ENCODE assay signal across 9 mouse cellular contexts in genomic region chr2:131171401-131172104, GRCm38 (mm10). TPM values are rescaled to one million over a fixed set of nuclear protein-coding genes. Genes with fewer than 3 reads are reported as not detected.
DNase-seq lines count a peak whose midpoint lies in the region; ATAC-seq and TF ChIP-seq lines count a peak whose summit lies in the region.
"Had no signal": no experiment of that assay in that cellular context is flagged by ENCODE, and none has a peak within 500 bp of the region (broad histone marks: within the 10 kb centered on the region; RNA-seq: fewer than 3 reads in every experiment).

No protein-coding gene starts in this region.

- peaks cover 6% of the 10 kb centered on the region for H3K9me3 ChIP-seq in megakaryocyte, embryonic 14.5 days
- H3K9me3 ChIP-seq in hindbrain, postnatal 0 days (ENCODE audit: low read length): no peaks in the 10 kb centered on the region

- peaks cover 10% of the 10 kb centered on the region for H3K36me3 ChIP-seq in megakaryocyte, embryonic 14.5 days (replicated peaks; ENCODE audit: low read length)
- no peaks in the 10 kb centered on the region for H3K36me3 ChIP-seq in hindbrain, postnatal 0 days (ENCODE audit: insufficient read depth, low read length)
- no peaks in the 10 kb centered on the region for H3K36me3 ChIP-seq in small intestine, adult 2 months (ENCODE audit: control insufficient read depth, insufficient read depth, low read length)

- TF ChIP-seq CTCF in gastrocnemius, adult 2 months (IDR thresholded peaks at IDR 0.05): peak; percentile 44
- TF ChIP-seq CTCF in hindbrain, postnatal 0 days (IDR thresholded peaks at IDR 0.05; ENCODE audit: low read depth): no peak
- no peak for TF ChIP-seq CTCF in small intestine, adult 2 months (IDR thresholded peaks at IDR 0.05; ENCODE audit: extremely low read depth, insufficient read length, insufficient replicate concordance, low read depth, low read length)

- intact Hi-C loops in gastrocnemius, adult 2 months (cut with DNase I): no loop called here

- 19% methylated on average over 43 of the region's 43 CpGs for WGBS in hindbrain, postnatal 0 days
- WGBS in small intestine, adult 2 months: 46% methylated on average over 43 of the region's 43 CpGs

- H3K9ac ChIP-seq in hindbrain, postnatal 0 days (replicated peaks; ENCODE audit: low read length): no peak overlapping the region; the same call in 1 of the 2 replicates

- peak overlapping the region; percentile 16 for H3K4me2 ChIP-seq in hindbrain, postnatal 0 days (ENCODE audit: low read depth, low read length)

- ATAC-seq in megakaryocyte, adult 5-6 weeks (ENCODE audit: poor library complexity, severe bottlenecking): no peak
- no peak for ATAC-seq in hindbrain, postnatal 0 days

- peak overlapping the region; percentile 46 for H3K27ac ChIP-seq in gastrocnemius, adult 2 months
- no peak overlapping the region for H3K27ac ChIP-seq in hindbrain, postnatal 0 days
- no peak overlapping the region for H3K27ac ChIP-seq in small intestine, adult 2 months (ENCODE audit: insufficient read depth, low read depth, low read length)
- H3K27ac ChIP-seq: macrophage had no signal

- no peak for TF ChIP-seq POLR2A in small intestine, adult 2 months (IDR thresholded peaks at IDR 0.05; ENCODE audit: low read depth, low read length)

- peak overlapping the region; percentile 82 for H3K4me3 ChIP-seq in megakaryocyte, embryonic 14.5 days (replicated peaks)
- peak overlapping the region; percentile 69 for H3K4me3 ChIP-seq in gastrocnemius, adult 2 months
- peak overlapping the region; percentile 3; the same call in 1 of the 2 replicates for H3K4me3 ChIP-seq in hindbrain, postnatal 0 days (ENCODE audit: low read length)
- H3K4me3 ChIP-seq in small intestine, adult 2 months (ENCODE audit: low read depth, low read length): peak overlapping the region; percentile 40

- H3K27me3 ChIP-seq in megakaryocyte, embryonic 14.5 days (replicated peaks): peaks cover 31% of the 10 kb centered on the region
- 0 out of 2 replicates have a peak, but pooled peaks cover 8% of the 10 kb centered on the region for H3K27me3 ChIP-seq in hindbrain, postnatal 0 days (ENCODE audit: insufficient read depth, low read length)
- no peaks in the 10 kb centered on the region for H3K27me3 ChIP-seq in small intestine, adult 2 months (ENCODE audit: control insufficient read depth, insufficient read depth, low read length)

- peaks cover 57% of the 10 kb centered on the region for H3K4me1 ChIP-seq in megakaryocyte, embryonic 14.5 days
- peaks cover 7% of the 10 kb centered on the region for H3K4me1 ChIP-seq in hindbrain, postnatal 0 days (ENCODE audit: insufficient read depth, low read length)
- peaks cover 8% of the 10 kb centered on the region for H3K4me1 ChIP-seq in small intestine, adult 2 months (ENCODE audit: control insufficient read depth, insufficient read depth, insufficient read length, low read length)

- peak; percentile 83 for DNase-seq in gastrocnemius, adult 2 months
- no peak for DNase-seq in hindbrain, postnatal 0 days (ENCODE audit: low spot score)
- DNase-seq in left cerebral cortex, adult 8-10 months (ENCODE audit: low spot score in 2 of 2): peak; percentile 54 to 71
- peak; percentile 80 to 83 for DNase-seq in lung, postnatal 4 days
- no peak for DNase-seq in MN1 (ENCODE audit: low spot score)

RNA-seq across cellular contexts. Expression of gene Cenpb, which starts 8.3 kb away (rescaled TPM):
- polyA plus RNA-seq in megakaryocyte, embryonic 14.5 days (2012; ENCODE audit: insufficient read depth, low replicate concordance): 147 and 259 TPM in 2 replicates
- total RNA-seq in megakaryocyte, adult 5-6 weeks (2015): 7.7 and 8.7 TPM in 2 replicates
- total RNA-seq in megakaryocyte, adult 5-6 weeks (2017): 15.6 and 16.8 TPM in 2 replicates
- total RNA-seq in gastrocnemius, adult 2 months (2021): 10 to 100 TPM; 67.7 to 70.1 TPM
- total RNA-seq in hindbrain, postnatal 0 days (2014; rRNA removed): 106 and 112 TPM in 2 replicates
- polyA plus RNA-seq in hindbrain, postnatal 0 days (2015; fragmentation: Nextera tagmentation; extraction: Ambion mirVana): 12.8 and 14.4 TPM in 2 replicates
- total RNA-seq in left cerebral cortex, adult 8-10 months (2022): 10 to 100 TPM; 73.8 to 80.9 (median 75.8) TPM
- polyA plus RNA-seq in small intestine, adult 2 months (2012; rRNA removed): 57.7 and 95.1 TPM in 2 replicates

RNA-seq across cellular contexts. Expression of gene 1700037H04Rik, which starts 11.7 kb away (rescaled TPM):
- polyA plus RNA-seq in megakaryocyte, embryonic 14.5 days (2012; ENCODE audit: insufficient read depth, low replicate concordance): 322 and 610 TPM in 2 replicates
- 21.5 and 31.3 TPM in 2 replicates for total RNA-seq in megakaryocyte, adult 5-6 weeks (2015)
- 15.5 and 22.7 TPM in 2 replicates for total RNA-seq in megakaryocyte, adult 5-6 weeks (2017)
- 1 to 10 TPM; 3.6 to 4.5 TPM for total RNA-seq in gastrocnemius, adult 2 months (2021)
- 155 and 157 TPM in 2 replicates for total RNA-seq in hindbrain, postnatal 0 days (2014; rRNA removed)
- polyA plus RNA-seq in hindbrain, postnatal 0 days (2015; fragmentation: Nextera tagmentation; extraction: Ambion mirVana): 76.0 and 79.3 TPM in 2 replicates
- 10 to 100 TPM; 84.5 to 96.9 (median 92.6) TPM for total RNA-seq in left cerebral cortex, adult 8-10 months (2022)
- 52.3 and 57.2 TPM in 2 replicates for polyA plus RNA-seq in small intestine, adult 2 months (2012; rRNA removed)

RNA-seq across cellular contexts. Expression of gene Cdc25b, which starts 15.2 kb away (rescaled TPM):
- 10.8 and 13.1 TPM in 2 replicates for polyA plus RNA-seq in megakaryocyte, embryonic 14.5 days (2012; ENCODE audit: insufficient read depth, low replicate concordance)
- total RNA-seq in megakaryocyte, adult 5-6 weeks (2015): 21.5 and 25.5 TPM in 2 replicates
- total RNA-seq in megakaryocyte, adult 5-6 weeks (2017): 29.1 and 35.0 TPM in 2 replicates
- 1 to 10 TPM; 1.5 TPM for total RNA-seq in gastrocnemius, adult 2 months (2021)
- 18.2 TPM in 2 replicates for total RNA-seq in hindbrain, postnatal 0 days (2014; rRNA removed)
- polyA plus RNA-seq in hindbrain, postnatal 0 days (2015; fragmentation: Nextera tagmentation; extraction: Ambion mirVana): 22.2 and 24.0 TPM in 2 replicates
- total RNA-seq in left cerebral cortex, adult 8-10 months (2022): 10 to 100 TPM; 18.3 to 21.9 (median 19.1) TPM
- 11.6 and 22.4 TPM in 2 replicates for polyA plus RNA-seq in small intestine, adult 2 months (2012; rRNA removed)

RNA-seq across cellular contexts. Expression of gene Spef1, which starts 15.5 kb away (rescaled TPM):
- polyA plus RNA-seq in megakaryocyte, embryonic 14.5 days (2012; ENCODE audit: insufficient read depth, low replicate concordance): 1.5 and 1.7 TPM in 2 replicates
- total RNA-seq in megakaryocyte, adult 5-6 weeks (2015): 1.5 and 1.8 TPM in 2 replicates
- total RNA-seq in megakaryocyte, adult 5-6 weeks (2017): 2.4 and 3.3 TPM in 2 replicates
- 1 to 10 TPM; 1.3 to 1.6 TPM for total RNA-seq in gastrocnemius, adult 2 months (2021)
- 15.5 and 17.3 TPM in 2 replicates for total RNA-seq in hindbrain, postnatal 0 days (2014; rRNA removed)
- 7.8 and 8.9 TPM in 2 replicates for polyA plus RNA-seq in hindbrain, postnatal 0 days (2015; fragmentation: Nextera tagmentation; extraction: Ambion mirVana)
- 1 to 10 TPM; 7.4 to 8.3 (median 8.1) TPM for total RNA-seq in left cerebral cortex, adult 8-10 months (2022)
- polyA plus RNA-seq in small intestine, adult 2 months (2012; rRNA removed): 5.6 and 8.2 TPM in 2 replicates

RNA-seq across cellular contexts. Expression of gene Ap5s1, which starts 35.3 kb away (rescaled TPM):
- polyA plus RNA-seq in megakaryocyte, embryonic 14.5 days (2012; ENCODE audit: insufficient read depth, low replicate concordance): 7.7 and 14.6 TPM in 2 replicates
- 13.6 and 14.0 TPM in 2 replicates for total RNA-seq in megakaryocyte, adult 5-6 weeks (2015)
- total RNA-seq in megakaryocyte, adult 5-6 weeks (2017): 8.4 and 13.5 TPM in 2 replicates
- 10 to 100 TPM; 15.6 to 21.0 TPM for total RNA-seq in gastrocnemius, adult 2 months (2021)
- 63.0 and 67.6 TPM in 2 replicates for total RNA-seq in hindbrain, postnatal 0 days (2014; rRNA removed)
- 37.1 and 37.5 TPM in 2 replicates for polyA plus RNA-seq in hindbrain, postnatal 0 days (2015; fragmentation: Nextera tagmentation; extraction: Ambion mirVana)
- 10 to 100 TPM; 23.9 to 28.5 (median 26.2) TPM for total RNA-seq in left cerebral cortex, adult 8-10 months (2022)
- polyA plus RNA-seq in small intestine, adult 2 months (2012; rRNA removed): 37.1 and 90.0 TPM in 2 replicates

Comparison
In these comparisons a context has a peak if more than half of its experiments do, and no peak if none do; other contexts are left out.
1. H3K4me3 ChIP-seq: peak in every context shown above with its lines; median percentile 82 in megakaryocyte, embryonic 14.5 days; 69 in gastrocnemius, adult 2 months; 40 in small intestine, adult 2 months; 3 in hindbrain, postnatal 0 days.
2. DNase-seq: peak in gastrocnemius, adult 2 months (single experiment), left cerebral cortex, adult 8-10 months (2 of 2) and lung, postnatal 4 days (2 of 2); none in hindbrain, postnatal 0 days (single experiment) and MN1 (single experiment).